Mouse (Mus musculus) hindbrain, postnatal 0 days (tissue): ENCODE data around the gene Pak1. TPM values are rescaled to one million over a fixed set of nuclear protein-coding genes. Genes with fewer than 3 reads are reported as not detected.

Experiments
- ATAC-seq: fragments of 200-750 bp; cut with Nextera tagmentation; 2 replicates; pipeline ENCODE4 v1.8.0; 2017; ENCODE audit warnings: mild to moderate bottlenecking, moderate TSS enrichment, moderate library complexity
- DNase-seq: peaks from one replicate; pipeline ENCODE4 v3.0.0-alpha.2; 2015; ENCODE audit warnings: low spot score
- H3K27ac ChIP-seq: fragments of 300-500 bp; sonication (generic); 2 replicates; pipeline ENCODE4 v1.5.1; 2014; ENCODE audit warnings: mild to moderate bottlenecking
- H3K27me3 ChIP-seq: fragments of 300-500 bp; sonication (generic); 2 replicates; pipeline ENCODE4 v1.6.1; 2014; ENCODE audit warnings: low read length, mixed read lengths; ENCODE audit not compliant: insufficient read depth
- H3K36me3 ChIP-seq: fragments of 300-500 bp; sonication (generic); 2 replicates; pipeline ENCODE4 v1.6.1; 2014; ENCODE audit warnings: low read length, mixed read lengths; ENCODE audit not compliant: insufficient read depth
- H3K4me1 ChIP-seq: fragments of 300-500 bp; sonication (generic); 2 replicates; pipeline ENCODE4 v1.6.1; 2014; ENCODE audit warnings: antibody characterized with exemption, low read length, mixed read lengths; ENCODE audit not compliant: insufficient read depth
- H3K4me2 ChIP-seq: fragments of 300-500 bp; sonication (generic); 2 replicates; pipeline ENCODE4 v1.6.1; 2014; ENCODE audit warnings: low read depth, mild to moderate bottlenecking, low read length, moderate library complexity, mixed read lengths
- H3K4me3 ChIP-seq: fragments of 300-500 bp; sonication (generic); 2 replicates; pipeline ENCODE4 v1.5.1; 2014; ENCODE audit warnings: low read length
- H3K9ac ChIP-seq: fragments of 300-500 bp; sonication (generic); replicated peaks from 2 replicates; pipeline ENCODE4 v1.6.1; 2014; ENCODE audit warnings: mild to moderate bottlenecking, low read length, moderate library complexity, mixed read lengths
- H3K9me3 ChIP-seq: fragments of 300-500 bp; sonication (generic); 2 replicates; pipeline ENCODE4 v1.6.1; 2016; ENCODE audit warnings: low read length, mixed read lengths
- CTCF ChIP-seq: IDR thresholded peaks from 2 replicates; pipeline ENCODE4 v1.5.1; 2016; ENCODE audit warnings: antibody characterized with exemption, control low read depth, low read depth
- WGBS: fragments of 180-500 bp; shearing (Covaris S2); extraction: QIAGEN DNeasy Blood & Tissue Kit; methylation state at CpG from one replicate; pipeline ENCODE4 v1.1.7; 2014; 5-methylcytosine and 5-hydroxymethylcytosine counted together
- polyA plus RNA-seq: library from polyadenylated mRNA; unstranded; fragments of >200 nt; fragmentation: Nextera tagmentation; extraction: Ambion mirVana; gene quantifications from 2 replicates; pipeline ENCODE4 v1.2.1, GENCODE M21; 2015
- total RNA-seq: library from RNA; depleted of rRNA; stranded (reverse); fragments of >200 nt; gene quantifications from 2 replicates; pipeline ENCODE4 v1.2.3, GENCODE M21; 2014

The Pak1 gene
- total and polyA plus RNA-seq, 2 experiments from 2014 or later: 114 to 125 TPM

DNA sequence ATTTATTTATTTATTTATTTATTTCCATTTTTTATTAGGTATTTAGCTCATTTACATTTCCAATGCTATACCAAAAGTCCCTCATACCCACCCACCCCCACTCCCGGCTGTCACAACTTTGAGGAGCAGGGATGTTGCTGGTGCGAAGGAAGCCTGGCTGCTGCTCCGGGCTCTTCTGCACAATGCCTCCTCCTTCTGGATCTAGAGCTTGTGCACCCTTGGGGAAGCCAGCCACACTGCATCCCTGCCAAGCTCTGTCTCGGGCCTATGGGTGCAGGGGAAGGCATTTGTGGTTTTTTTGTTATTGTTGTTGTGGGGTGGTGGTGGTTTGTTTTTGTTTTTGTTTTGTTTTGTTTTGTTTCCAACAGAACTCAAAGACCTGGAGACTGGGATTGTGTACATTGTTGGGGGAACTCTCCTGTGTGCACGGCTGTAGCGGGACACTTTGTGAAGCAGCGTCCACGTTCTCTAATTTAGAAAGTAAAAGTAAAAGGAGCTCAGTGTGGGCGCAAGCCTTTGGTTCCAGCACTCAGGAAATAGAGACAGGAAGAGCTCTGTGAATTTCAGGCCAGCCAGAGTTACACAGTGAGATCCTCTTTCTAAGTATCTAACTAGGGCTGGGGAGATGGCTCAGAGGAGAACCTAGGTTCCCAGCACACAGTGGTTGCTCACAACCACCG, 39.7 kb upstream of the Pak1 start:
- Histone ChIP-seq H3K4me2 (peak overlapping the region; percentile 34), H3K9me3 (no peaks in the 10 kb centered on the region), H3K4me3 (no peak overlapping the region), H3K4me1 (no peaks in the 10 kb centered on the region), H3K9ac (no peak overlapping the region), H3K36me3 (no peaks in the 10 kb centered on the region), H3K27me3 (no peaks in the 10 kb centered on the region), H3K27ac (peak overlapping the region; percentile 70)
- TF ChIP-seq CTCF: no peak
- 50% methylated on average over 10 of the region's 10 CpGs for WGBS
- DNase-seq: no peak
- ATAC-seq: peak; percentile 18; the same call in 1 of the 2 replicates

DNA sequence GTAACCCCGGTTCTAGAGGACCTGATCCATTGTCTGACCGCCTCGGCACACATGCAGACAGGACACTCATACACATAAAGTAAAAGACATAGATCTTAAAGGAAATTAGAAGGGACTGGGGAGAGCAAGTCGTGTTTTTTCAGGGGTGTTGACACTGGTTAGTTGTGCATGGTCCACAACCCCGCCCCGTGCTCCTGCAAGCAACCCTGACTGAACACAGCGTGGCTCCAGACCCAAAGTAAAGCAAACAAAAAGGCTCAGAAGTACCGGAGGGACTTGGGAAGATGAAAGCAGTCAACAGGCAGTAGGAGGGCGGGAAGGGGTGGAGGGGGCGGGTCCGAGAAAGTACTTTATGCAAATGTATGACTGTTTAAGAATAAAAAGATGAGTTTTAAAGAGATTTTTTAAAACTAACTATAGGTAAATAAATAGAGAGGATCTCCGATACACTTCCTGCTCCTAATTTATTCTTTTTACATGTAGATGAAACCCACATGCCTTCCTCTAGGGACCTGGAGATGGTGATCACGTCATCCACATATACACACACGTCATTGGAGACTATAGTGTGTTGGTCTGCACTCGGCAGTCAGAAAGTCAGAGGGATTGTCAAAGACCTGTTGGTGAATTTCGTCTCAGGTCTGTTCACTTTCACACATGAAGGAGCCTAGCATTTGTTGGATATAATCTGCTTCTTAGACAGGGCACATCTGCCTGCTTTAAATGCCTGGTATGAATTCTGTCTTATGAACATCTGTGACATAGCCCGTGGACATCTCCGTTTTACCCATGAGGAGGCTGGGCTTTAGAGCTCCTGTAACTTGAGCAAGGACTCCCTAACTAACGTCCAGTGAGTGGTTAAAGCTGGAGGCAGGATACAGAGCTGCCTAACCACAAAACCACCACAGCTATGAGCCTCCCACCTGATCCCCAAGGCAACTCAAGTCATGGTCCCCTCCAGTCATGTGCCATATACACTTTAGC, 38.8 kb upstream of the Pak1 start:
- no peaks in the 10 kb centered on the region for H3K36me3 ChIP-seq
- DNase-seq (no peak), ATAC-seq (no peak)
- H3K4me2 ChIP-seq: peak overlapping the region; percentile 34
- H3K27me3 ChIP-seq: no peaks in the 10 kb centered on the region
- no peak overlapping the region for H3K9ac ChIP-seq
- 29% methylated on average over 19 of the region's 19 CpGs for WGBS
- no peak for TF ChIP-seq CTCF
- H3K9me3 ChIP-seq: no peaks in the 10 kb centered on the region
- H3K4me1 ChIP-seq: no peaks in the 10 kb centered on the region
- no peak overlapping the region for H3K4me3 ChIP-seq
- H3K27ac ChIP-seq: peak overlapping the region; percentile 70

DNA sequence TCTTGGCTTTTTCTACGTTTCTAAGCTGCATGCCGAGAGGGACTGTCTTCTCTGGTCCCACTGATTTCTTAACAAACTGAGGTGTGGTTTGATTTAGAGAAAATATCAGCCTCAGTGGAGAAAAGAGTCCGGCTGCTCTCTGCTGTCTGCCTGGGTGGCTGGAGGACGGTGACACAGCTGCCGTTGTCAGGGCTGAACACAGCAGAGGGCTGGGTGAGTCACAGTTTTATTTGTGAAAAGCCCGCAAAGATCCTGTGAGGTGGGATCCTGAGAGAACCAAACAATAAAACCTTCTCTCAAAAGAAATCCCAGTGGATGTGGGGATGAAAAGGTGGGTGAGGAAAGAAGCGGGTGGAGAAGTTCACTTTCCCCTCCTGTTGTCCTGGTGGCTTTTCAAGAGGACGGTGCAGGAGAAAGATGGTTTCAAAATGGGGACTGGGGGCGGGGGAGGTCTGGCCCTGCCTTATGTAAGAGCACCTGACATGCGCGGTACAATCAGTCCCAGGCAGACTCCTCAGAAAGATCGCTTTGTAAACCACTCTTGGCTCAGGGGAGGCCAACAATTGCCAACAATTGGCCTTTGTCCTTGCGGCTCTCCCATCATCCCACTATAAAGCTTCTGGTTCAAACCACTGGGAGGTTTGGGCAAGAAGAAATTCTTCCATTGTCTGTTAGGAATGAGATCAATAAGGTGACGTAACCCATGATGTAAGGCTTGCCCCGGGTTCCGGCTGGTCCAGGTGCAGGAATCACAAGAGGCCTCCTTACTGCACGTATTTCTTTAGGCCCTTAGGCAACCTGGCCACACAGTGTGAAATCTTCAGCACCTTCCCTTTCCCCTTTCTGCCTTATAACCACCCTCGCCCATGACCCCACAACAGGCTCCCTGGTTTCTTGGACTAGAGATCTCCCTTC, 31.1 kb upstream of the Pak1 start:
- Histone ChIP-seq H3K36me3 (no peaks in the 10 kb centered on the region), H3K4me1 (no peaks in the 10 kb centered on the region), H3K4me2 (peak overlapping the region; percentile 23), H3K9ac (no peak overlapping the region), H3K27ac (peak overlapping the region; percentile 21), H3K9me3 (no peaks in the 10 kb centered on the region), H3K4me3 (no peak overlapping the region), H3K27me3 (no peaks in the 10 kb centered on the region)
- ATAC-seq: peak; percentile 94
- no peak for TF ChIP-seq CTCF
- DNase-seq: peak; percentile 60
- WGBS: 23% methylated on average over 18 of the region's 18 CpGs

DNA sequence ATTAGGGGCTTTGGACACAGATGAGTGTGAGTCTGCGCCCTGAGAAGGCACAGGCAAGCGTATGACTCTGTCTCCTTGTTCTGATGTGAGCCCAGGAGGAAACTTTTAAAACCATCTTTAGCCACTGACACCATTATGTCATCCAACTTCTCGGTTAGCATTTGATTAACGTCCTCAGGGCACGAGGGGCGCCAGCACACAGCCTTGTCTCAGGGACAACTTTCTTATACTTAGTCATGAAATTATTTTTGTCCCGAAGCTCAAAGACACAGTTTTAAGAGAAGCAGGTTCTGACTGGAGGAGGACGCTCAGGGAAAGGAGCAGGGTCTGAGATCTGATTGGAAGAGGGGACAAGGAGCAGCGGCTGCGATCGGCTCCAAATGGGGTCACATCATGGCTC, 23.8 kb upstream of the Pak1 start:
- ATAC-seq (no peak), DNase-seq (no peak)
- Histone ChIP-seq H3K4me3 (no peak overlapping the region), H3K27ac (no peak overlapping the region), H3K4me1 (no peaks in the 10 kb centered on the region), H3K4me2 (no peak overlapping the region), H3K9ac (no peak overlapping the region), H3K9me3 (no peaks in the 10 kb centered on the region), H3K27me3 (no peaks in the 10 kb centered on the region), H3K36me3 (no peaks in the 10 kb centered on the region)
- TF ChIP-seq CTCF: no peak
- WGBS: 81% methylated on average over 11 of the region's 11 CpGs

DNA sequence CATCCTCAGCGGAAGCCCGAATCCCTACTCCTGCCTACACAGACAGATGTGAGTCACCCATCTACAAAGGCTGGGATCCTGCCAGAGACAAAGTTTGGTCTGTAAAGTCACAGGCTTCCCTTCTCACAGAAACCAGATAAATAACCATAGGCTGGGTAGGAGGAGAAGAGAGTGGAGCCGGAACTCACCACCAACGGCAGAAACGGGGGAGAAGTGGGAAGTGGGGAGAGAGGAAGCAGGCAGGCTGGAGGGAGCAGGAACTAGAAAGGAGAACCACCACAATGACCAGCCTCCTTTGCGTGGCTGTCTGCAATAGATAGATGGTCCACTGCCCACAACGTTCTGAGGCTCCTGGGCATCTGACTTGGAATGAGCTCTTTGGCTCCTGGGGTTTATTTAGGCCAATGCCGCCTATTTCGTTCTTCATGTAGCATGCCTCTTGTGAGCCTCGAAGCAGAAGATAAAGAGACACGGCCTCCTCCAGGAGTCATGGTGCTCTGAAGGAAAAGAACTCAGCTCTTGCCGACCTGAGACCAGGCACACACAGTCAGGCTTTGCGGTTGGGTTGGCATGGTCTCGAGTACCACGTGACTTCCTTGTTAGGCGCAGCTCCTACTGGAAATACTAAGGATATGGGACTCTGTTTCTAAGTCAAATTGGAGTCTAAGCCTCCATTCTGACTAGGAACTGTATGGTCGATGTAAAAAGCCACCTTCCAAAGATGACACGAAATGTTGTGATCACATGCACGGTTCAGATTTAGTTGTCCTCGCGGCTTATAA, 23.0 kb upstream of the Pak1 start:
- Histone ChIP-seq H3K9ac (no peak overlapping the region), H3K27ac (no peak overlapping the region), H3K4me3 (no peak overlapping the region), H3K9me3 (no peaks in the 10 kb centered on the region), H3K27me3 (no peaks in the 10 kb centered on the region), H3K36me3 (no peaks in the 10 kb centered on the region), H3K4me2 (no peak overlapping the region), H3K4me1 (no peaks in the 10 kb centered on the region)
- no peak for TF ChIP-seq CTCF
- no peak for ATAC-seq
- 85% methylated on average over 21 of the region's 21 CpGs for WGBS
- DNase-seq: no peak

DNA sequence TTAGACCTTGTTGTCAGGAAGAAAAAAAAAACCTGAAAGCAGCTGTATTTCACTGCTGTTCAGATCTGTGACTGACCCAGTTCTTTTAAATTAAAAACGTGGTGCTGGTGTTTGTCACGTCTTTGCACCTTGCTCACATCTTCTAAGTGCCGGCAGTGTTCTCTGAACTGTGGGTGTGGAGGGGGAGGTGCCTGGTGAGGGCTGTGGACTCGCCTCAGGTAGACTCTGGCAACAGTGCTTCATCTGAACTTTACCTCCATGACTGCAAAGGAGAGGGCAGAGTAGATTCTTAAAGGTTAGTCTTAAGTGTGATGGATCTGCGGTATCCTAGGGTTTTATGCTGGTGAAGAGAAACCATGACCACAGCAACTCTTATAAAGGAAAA, 22.4 kb upstream of the Pak1 start:
- Histone ChIP-seq H3K4me2 (no peak overlapping the region), H3K4me1 (no peaks in the 10 kb centered on the region), H3K9me3 (no peaks in the 10 kb centered on the region), H3K4me3 (no peak overlapping the region), H3K9ac (no peak overlapping the region), H3K36me3 (no peaks in the 10 kb centered on the region), H3K27me3 (no peaks in the 10 kb centered on the region), H3K27ac (no peak overlapping the region)
- no peak for DNase-seq
- no peak for TF ChIP-seq CTCF
- WGBS: 80% methylated on average over 5 of the region's 5 CpGs
- ATAC-seq: no peak
